Mouse (Mus musculus) liver, postnatal 0 days (tissue): ENCODE data around the gene Banp. TPM values are rescaled to one million over a fixed set of nuclear protein-coding genes. Genes with fewer than 3 reads are reported as not detected.
A peak's percentile ranks its signal among the peaks of the same experiment; 100 is the strongest.

ENCODE experiments used
- ATAC-seq: fragments of 200-750 bp; cut with Nextera tagmentation; 2 replicates; pipeline ENCODE4 v1.8.0; 2017; ENCODE audit warnings: mild to moderate bottlenecking, moderate library complexity
- DNase-seq: peaks from one replicate; pipeline ENCODE4 v3.0.0-alpha.2; 2016
- H3K27ac ChIP-seq: fragments of 300-500 bp; sonication (generic); 2 replicates; pipeline ENCODE4 v1.5.1; 2014; ENCODE audit warnings: antibody characterized with exemption, moderate library complexity, mild to moderate bottlenecking, low read depth
- H3K27me3 ChIP-seq: fragments of 300-500 bp; sonication (generic); 2 replicates; pipeline ENCODE4 v1.6.1; 2014; ENCODE audit warnings: low read length, control low read depth, mixed read lengths; ENCODE audit not compliant: insufficient read depth
- H3K36me3 ChIP-seq: fragments of 300-500 bp; sonication (generic); replicated peaks from 2 replicates; pipeline ENCODE4 v1.6.1; 2014; ENCODE audit warnings: mild to moderate bottlenecking, control low read depth, low read length, moderate library complexity, mixed read lengths; ENCODE audit not compliant: insufficient read depth
- H3K4me1 ChIP-seq: fragments of 300-500 bp; sonication (generic); 2 replicates; pipeline ENCODE4 v1.6.1; 2014; ENCODE audit warnings: antibody characterized with exemption, mild to moderate bottlenecking, control low read depth; ENCODE audit not compliant: insufficient read depth
- H3K4me2 ChIP-seq: fragments of 300-500 bp; sonication (generic); 2 replicates; pipeline ENCODE4 v1.6.1; 2014; ENCODE audit warnings: low read depth, mild to moderate bottlenecking, low read length, moderate library complexity, mixed read lengths
- H3K4me3 ChIP-seq: fragments of 300-500 bp; sonication (generic); 2 replicates; pipeline ENCODE4 v1.5.1; 2014; ENCODE audit warnings: low read depth, low read length
- H3K9ac ChIP-seq: fragments of 300-500 bp; sonication (generic); replicated peaks from 2 replicates; pipeline ENCODE4 v1.6.1; 2014; ENCODE audit warnings: mild to moderate bottlenecking, moderate library complexity
- H3K9me3 ChIP-seq: fragments of 300-500 bp; sonication (generic); 2 replicates; pipeline ENCODE4 v1.6.1; 2016; ENCODE audit warnings: mild to moderate bottlenecking, control low read depth, low read length, mixed read lengths
- CTCF ChIP-seq: sonication (generic); IDR thresholded peaks from 2 replicates; pipeline ENCODE4 v1.5.1; 2016; ENCODE audit warnings: antibody characterized with exemption, low read depth
- EP300 ChIP-seq: IDR thresholded peaks from 2 replicates; pipeline ENCODE4 v1.6.1; 2016; ENCODE audit warnings: antibody characterized with exemption, low read depth, mild to moderate bottlenecking
- WGBS: fragments of 180-500 bp; shearing (Covaris S2); extraction: QIAGEN DNeasy Blood & Tissue Kit; methylation state at CpG from one replicate; pipeline ENCODE4 v1.1.7; 2014; ENCODE audit not compliant: insufficient replicate concordance; 5-methylcytosine and 5-hydroxymethylcytosine counted together
- polyA plus RNA-seq: library from polyadenylated mRNA; unstranded; fragments of >200 nt; fragmentation: Nextera tagmentation; extraction: Ambion mirVana; gene quantifications from 2 replicates; pipeline ENCODE4 v1.2.1, GENCODE M21; 2015

Gene Banp
- polyA plus RNA-seq, 1 experiment from 2014 or later, result 7.6 TPM

DNA sequence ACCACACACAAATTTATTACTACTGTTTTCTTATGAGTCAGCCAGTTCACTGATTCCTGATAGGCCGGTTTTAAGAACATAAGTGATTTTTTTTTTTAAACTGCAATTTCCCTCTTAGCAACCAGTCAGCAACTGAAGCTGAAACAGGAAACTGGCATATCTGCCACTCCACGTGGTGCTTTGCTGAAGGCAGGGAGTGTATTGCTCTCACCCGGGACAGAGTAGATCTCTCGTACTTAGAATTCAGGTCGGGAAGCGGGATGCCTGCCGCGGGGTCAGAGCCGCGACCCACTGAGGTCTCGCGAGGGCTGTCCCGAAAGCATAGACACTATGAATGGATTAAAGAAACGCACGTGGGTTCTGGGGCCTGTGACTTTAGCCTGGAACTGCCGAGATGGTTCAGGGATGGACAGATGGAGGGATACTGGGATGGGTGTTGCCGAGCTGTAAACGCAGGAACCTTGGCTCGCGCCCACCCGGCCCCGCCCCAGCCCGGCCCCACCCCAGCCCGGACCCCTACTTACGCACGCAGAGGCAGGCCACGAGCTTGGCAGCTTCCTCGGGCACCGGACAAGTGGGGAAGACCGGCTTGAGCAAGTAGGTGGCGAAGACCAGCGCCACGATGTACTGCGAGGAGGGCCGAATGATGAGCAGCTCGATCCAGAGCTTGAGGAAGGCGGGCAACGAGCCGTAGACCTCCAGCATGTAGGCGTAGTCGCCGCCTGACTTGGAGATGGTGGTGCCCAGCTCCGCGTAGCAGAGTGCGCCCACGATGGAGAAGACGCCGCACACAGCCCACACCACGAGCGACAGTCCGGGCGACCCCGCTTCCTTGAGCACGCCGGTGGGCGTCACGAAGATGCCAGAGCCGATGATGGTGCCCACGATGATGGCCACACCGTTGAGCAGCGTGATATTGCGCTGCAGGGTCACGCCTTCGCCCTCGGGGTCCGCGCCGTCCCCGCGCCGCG, 42.7 kb upstream of the Banp start:
- Histone ChIP-seq H3K27ac (peak overlapping the region; percentile 44), H3K9me3 (no peaks in the 10 kb centered on the region), H3K4me3 (peak overlapping the region; percentile 97), H3K36me3 (no peaks in the 10 kb centered on the region), H3K4me2 (peak overlapping the region; percentile 99), H3K27me3 (no peaks in the 10 kb centered on the region), H3K9ac (peak overlapping the region; percentile 83), H3K4me1 (peaks cover 29% of the 10 kb centered on the region)
- DNase-seq (peak; percentile 56), ATAC-seq (peak; percentile 26)
- 0 out of 2 replicates have a peak, but pooled peaks have one; percentile 3 for TF ChIP-seq EP300
- no peak for TF ChIP-seq CTCF
- under 1% methylated on average over 59 of the region's 72 CpGs for WGBS

DNA sequence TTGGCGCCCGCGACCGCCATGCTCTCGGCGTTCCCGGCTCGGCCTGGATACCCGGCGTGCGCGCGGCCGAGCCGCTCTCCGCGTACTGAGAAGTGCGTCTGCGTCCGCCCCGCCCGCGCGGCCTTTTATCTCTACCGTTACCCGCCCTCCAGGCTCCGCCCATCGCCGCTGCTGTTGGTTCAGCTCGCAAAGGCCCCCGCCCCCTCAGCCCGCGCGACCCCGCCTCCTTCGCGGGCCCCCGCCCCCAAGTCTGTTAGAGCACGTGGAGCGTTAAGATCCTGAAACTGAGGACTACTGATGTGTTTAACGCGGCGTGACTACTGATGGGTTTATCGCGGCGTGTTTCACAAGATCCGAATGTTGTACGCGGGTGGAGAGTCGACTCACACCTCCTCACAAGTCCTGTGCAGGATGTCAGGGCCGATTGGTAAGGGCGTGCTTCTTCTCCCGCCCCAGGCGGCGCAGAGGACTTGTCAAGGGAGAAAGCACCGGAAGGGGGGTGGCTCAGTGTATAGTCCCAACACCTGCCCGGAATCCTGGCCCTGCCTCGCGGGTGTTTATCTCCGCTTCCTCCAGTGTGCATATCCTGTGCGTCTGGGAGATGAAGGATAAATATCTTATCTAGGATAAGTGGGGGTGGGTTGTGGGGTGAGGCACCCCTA, 41.8 kb upstream of the Banp start, which contains the start of gene Slc7a5:
TSS of gene Slc7a5 (minus strand) at position 108 of the 662 bp plus-strand sequence.
- peak; percentile 95 for ATAC-seq
- TF ChIP-seq EP300 (no peak), CTCF (no peak)
- WGBS, result under 1% methylated on average over 60 of the region's 61 CpGs

DNA sequence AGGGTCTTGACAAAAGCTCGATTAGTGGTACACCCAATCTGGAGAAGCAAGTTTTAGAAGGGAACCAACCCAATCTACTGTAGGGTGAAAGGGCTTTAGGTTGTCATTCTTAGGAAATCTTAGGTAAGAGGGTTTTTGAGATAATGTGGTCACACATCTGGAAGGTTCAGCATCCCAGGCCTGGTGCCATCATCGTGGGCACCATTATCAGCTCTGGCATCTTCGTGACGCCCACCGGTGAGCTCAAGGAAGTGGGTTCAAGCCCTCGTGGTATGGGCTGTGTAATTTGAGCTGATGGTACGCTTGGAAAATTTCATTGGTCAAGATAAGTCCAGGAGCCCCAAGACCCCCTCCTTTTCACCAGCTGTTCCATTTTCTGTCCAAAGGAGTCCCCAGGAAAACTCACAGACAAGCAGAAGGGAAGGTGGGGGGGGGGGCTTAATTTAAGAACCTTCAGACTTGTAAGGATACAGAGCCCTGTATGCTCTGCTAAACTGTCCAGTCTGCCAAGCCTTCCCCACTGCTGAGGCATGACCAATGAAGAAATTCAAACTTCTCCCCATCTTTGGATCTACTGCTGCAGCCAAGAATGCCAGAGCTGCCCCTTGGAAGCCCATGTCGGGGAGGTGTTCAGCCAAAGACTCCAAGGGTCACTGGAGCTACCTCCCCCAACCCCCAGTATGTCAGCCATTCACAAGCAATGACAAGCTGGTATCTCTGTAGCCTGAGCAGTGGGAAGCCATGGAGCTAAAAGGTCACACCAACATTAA, 41.0 kb upstream of the Banp start:
- Histone ChIP-seq H3K9me3 (no peaks in the 10 kb centered on the region), H3K36me3 (no peaks in the 10 kb centered on the region), H3K4me2 (peak overlapping the region; percentile 99), H3K27me3 (no peaks in the 10 kb centered on the region), H3K4me1 (peaks cover 28% of the 10 kb centered on the region), H3K4me3 (0 out of 2 replicates have a peak overlapping the region, but pooled peaks have one; percentile 97), H3K27ac (no peak overlapping the region), H3K9ac (no peak overlapping the region)
- DNase-seq (no peak), ATAC-seq (no peak)
- no peak for TF ChIP-seq EP300
- TF ChIP-seq CTCF, result no peak
- WGBS, result 36% methylated on average over 8 of the region's 8 CpGs

More for the DNA sequence above, 41.8 kb upstream of the Banp start, which contains the start of gene Slc7a5:
- Histone ChIP-seq H3K27me3 (no peaks in the 10 kb centered on the region), H3K9ac (peak within 1 kb of the TSS; percentile 83), H3K36me3 (no peaks in the 10 kb centered on the region), H3K4me2 (peak within 1 kb of the TSS; percentile 99), H3K9me3 (no peaks in the 10 kb centered on the region), H3K4me1 (peaks cover 28% of the 10 kb centered on the region), H3K4me3 (peak within 1 kb of the TSS; percentile 97), H3K27ac (peak within 1 kb of the TSS; percentile 44)
- DNase-seq, result peak; percentile 99

DNA sequence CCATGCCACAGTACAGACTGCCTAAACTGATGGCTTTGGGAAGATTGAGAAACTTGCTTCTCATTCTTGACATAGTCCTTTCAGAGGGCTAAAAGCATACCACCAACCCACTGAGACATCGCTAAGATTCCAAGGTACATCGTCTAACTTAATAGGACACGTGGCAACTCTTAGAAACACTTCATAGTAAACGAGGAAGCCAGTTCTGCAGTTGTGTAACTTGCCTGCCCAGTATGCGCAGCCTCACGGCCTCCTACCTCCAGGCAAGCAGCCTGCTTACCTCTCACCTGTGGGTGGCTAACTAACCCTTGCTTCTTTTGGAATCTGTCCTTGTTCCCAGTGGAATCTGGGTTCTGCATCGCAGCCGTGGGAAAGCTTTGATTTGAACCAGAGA, 40.4 kb upstream of the Banp start:
- WGBS, result 47% methylated on average over 8 of the region's 8 CpGs
- no peak overlapping the region for H3K9ac ChIP-seq
- no peak overlapping the region for H3K4me3 ChIP-seq
- H3K4me2 ChIP-seq, result no peak overlapping the region
- H3K9me3 ChIP-seq, result no peaks in the 10 kb centered on the region
- no peak for TF ChIP-seq EP300
- no peak for TF ChIP-seq CTCF
- H3K36me3 ChIP-seq, result no peaks in the 10 kb centered on the region
- DNase-seq, result no peak
- H3K27ac ChIP-seq, result no peak overlapping the region
- peaks cover 28% of the 10 kb centered on the region for H3K4me1 ChIP-seq
- H3K27me3 ChIP-seq, result no peaks in the 10 kb centered on the region
- ATAC-seq, result no peak

DNA sequence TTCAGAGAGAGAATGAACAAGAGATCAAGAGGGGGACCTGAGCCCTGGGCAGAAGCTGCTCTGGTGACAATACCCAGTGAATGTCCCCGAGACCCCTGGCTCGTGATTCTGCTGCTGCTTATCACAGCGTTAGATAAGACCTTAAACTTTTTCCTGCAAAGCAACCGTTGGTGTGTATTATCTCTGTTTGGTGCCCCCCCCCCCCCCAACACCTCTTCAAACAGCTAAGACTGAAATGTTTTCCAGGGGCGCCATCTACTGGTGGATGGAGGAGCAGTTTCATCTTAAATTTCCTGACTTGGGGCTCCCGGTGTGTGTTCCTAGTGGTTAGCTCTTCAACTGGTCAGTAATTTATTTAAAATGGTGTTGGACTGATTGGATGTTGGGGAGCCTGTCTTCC, 39.9 kb upstream of the Banp start:
- no peak overlapping the region for H3K27ac ChIP-seq
- H3K4me2 ChIP-seq, result no peak overlapping the region
- WGBS, result 2% methylated on average over 6 of the region's 6 CpGs
- H3K27me3 ChIP-seq, result no peaks in the 10 kb centered on the region
- no peak overlapping the region for H3K4me3 ChIP-seq
- peak; percentile 86 for TF ChIP-seq CTCF
- TF ChIP-seq EP300, result 0 out of 2 replicates have a peak, but pooled peaks have one; percentile 37
- ATAC-seq (no peak), DNase-seq (peak; percentile 84)
- H3K9ac ChIP-seq, result no peak overlapping the region
- peaks cover 26% of the 10 kb centered on the region for H3K4me1 ChIP-seq
- H3K9me3 ChIP-seq, result no peaks in the 10 kb centered on the region
- no peaks in the 10 kb centered on the region for H3K36me3 ChIP-seq
